Mouse (Mus musculus) thymus, postnatal 4 days (tissue): ENCODE data around the gene Cyp11a1.
A peak's percentile ranks its signal among the peaks of the same experiment; 100 is the strongest.

ENCODE experiments used
- DNase-seq: peaks from one replicate; pipeline ENCODE4 v3.0.0; 2021

Cyp11a1 gene

GRCm38 (mm10) chr9:58047061-58047460 is 40.9 kb downstream of the Cyp11a1 start:
- DNase-seq: no peak

GRCm38 (mm10) chr9:58048621-58049020 is 42.4 kb downstream of the Cyp11a1 start:
- DNase-seq: no peak

- no peak for DNase-seq
Measured at GRCm38 (mm10) chr9:58049186-58049585, 43.0 kb downstream of the Cyp11a1 start.

- DNase-seq: no peak
Measured at GRCm38 (mm10) chr9:58049861-58050260, 43.6 kb downstream of the Cyp11a1 start.

- no peak for DNase-seq
Measured at GRCm38 (mm10) chr9:58051937-58052336, 45.7 kb downstream of the Cyp11a1 start.

- DNase-seq: peak; percentile 88
Measured at GRCm38 (mm10) chr9:58053102-58053501, 46.9 kb downstream of the Cyp11a1 start.

- no peak for DNase-seq
Measured at GRCm38 (mm10) chr9:58053544-58053943, 47.3 kb downstream of the Cyp11a1 start.

- no peak for DNase-seq
Measured at GRCm38 (mm10) chr9:58054032-58054431, 47.8 kb downstream of the Cyp11a1 start.

GRCm38 (mm10) chr9:58055666-58056065 is 49.5 kb downstream of the Cyp11a1 start:
- DNase-seq: no peak

- DNase-seq: no peak
Measured at GRCm38 (mm10) chr9:58059920-58060319, 53.7 kb downstream of the Cyp11a1 start.

GRCm38 (mm10) chr9:58060677-58061667 is 54.8 kb downstream of the Cyp11a1 start:
- DNase-seq: peak; percentile 87

GRCm38 (mm10) chr9:58063531-58063930 is 57.3 kb downstream of the Cyp11a1 start, which contains the start of gene Stra6:
Stra6 (plus strand) TSS chr9:58063788.
- DNase-seq: no peak

- no peak for DNase-seq
Measured at GRCm38 (mm10) chr9:58065532-58065931, 59.3 kb downstream of the Cyp11a1 start.

- DNase-seq: no peak
Measured at GRCm38 (mm10) chr9:58065977-58066730, 59.9 kb downstream of the Cyp11a1 start.

GRCm38 (mm10) chr9:58066731-58067095 is 60.5 kb downstream of the Cyp11a1 start:
- DNase-seq: no peak

GRCm38 (mm10) chr9:58067546-58067945 is 61.3 kb downstream of the Cyp11a1 start:
- DNase-seq: no peak

- DNase-seq: no peak
Measured at GRCm38 (mm10) chr9:58074561-58074960, 68.3 kb downstream of the Cyp11a1 start.
